Mouse (Mus musculus): ENCODE data around the gene Axin1.

The Axin1 gene

GRCm38 (mm10) chr17:26192481-26193190 lies 54.1 kb downstream of the Axin1 start:
- no peak for DNase-seq

DNA sequence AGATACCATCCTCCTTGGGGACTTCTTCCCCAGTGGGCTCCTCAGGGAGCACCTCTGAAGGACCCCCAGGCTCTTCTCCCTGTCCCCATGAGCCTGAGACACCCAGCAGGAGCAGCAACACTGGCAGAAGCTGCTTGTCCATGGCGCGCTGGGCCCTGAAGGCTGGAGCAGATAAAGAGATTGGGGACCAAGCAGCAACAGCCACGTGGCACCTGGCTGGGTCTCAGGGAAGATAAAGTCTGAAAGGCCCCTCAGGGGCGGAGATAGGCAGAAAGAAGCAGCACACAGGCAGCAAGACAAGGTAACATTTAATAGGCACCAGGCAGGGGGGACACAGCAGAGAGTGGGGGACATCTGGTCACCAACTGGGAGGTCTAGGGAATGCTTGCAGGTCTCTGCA lies 60.4 kb downstream of the Axin1 start, which contains the start of gene Pdia2:
Gene Pdia2 (minus strand): TSS at position 196 of the 400 bp plus-strand sequence.
- no peak for DNase-seq

- peak; percentile 69 for DNase-seq
These were observed 62.6 kb downstream of the Axin1 start for GRCm38 (mm10) chr17:26200831-26201705.

DNA sequence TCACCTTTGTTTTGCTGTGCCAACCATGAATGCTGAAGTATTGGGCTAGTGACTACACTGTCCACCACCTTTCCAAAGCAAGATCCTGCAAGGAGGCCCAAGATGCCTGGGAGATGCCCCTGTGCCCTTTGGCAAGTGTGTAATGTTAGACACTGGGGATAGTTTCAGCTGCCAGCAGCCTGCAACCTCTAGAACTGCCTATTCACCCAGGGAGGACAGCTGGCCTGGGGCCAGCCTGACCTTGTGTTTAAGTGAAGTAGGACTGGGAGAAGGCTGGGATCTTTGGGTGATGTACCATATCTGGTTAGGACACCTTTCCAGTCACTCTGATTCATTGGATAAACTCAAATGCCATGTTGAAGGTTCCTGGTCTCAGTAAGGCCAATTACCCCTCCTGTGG lies 63.5 kb downstream of the Axin1 start:
- peak; percentile 12 for DNase-seq

DNA sequence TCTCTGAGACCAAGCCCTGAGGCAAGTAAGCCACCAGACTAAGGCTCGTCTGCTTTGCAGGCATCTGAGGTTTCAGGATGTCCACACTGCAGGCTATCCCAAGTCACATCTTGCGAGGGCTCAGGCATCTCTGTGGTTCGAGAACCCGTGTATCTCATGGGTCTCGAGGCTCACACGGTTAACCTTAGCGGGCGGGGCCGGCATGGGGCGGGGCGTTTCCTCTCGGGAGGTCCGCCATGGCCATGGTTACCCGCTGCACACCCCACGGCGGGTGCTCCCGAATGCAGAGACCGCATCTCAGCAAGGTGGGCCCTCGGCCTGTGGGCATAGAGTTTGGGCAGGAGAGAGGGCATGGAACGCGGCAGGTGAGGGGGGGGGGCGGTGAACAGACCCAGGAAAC lies 64.2 kb downstream of the Axin1 start, which contains the start of gene Rgs11:
Gene Rgs11 (plus strand): TSS at position 215 of the 400 bp plus-strand sequence.
- peak; percentile 28 for DNase-seq

GRCm38 (mm10) chr17:26203321-26203811 lies 64.9 kb downstream of the Axin1 start:
- DNase-seq, result peak; percentile 34

DNA sequence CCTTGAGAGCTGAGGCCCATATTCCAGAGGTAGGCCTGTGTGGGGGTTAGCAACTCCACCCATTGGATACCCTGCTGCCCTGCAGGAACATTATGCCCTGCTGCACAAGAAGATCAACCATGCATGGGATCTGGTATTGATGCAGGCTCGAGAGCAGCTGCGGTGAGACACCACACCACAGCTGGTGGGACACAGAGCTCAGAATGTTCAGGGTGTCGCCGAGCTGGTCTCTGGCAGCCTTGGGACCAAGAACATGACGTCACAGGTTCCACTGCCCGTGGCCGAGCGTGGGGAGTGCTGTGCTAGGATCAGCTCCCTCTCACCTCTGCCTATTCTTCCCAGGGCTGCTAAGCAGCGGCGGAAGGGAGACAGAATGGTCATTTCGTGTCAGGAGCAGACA lies 66.3 kb downstream of the Axin1 start:
- DNase-seq, result peak; percentile 42

GRCm38 (mm10) chr17:26206392-26206791 lies 67.9 kb downstream of the Axin1 start:
- DNase-seq, result no peak

- DNase-seq, result no peak
These were observed 69.2 kb downstream of the Axin1 start, which contains the start of gene Arhgdig for GRCm38 (mm10) chr17:26207686-26208085. TSS of gene Arhgdig (minus strand) at chr17:26207786.

DNA sequence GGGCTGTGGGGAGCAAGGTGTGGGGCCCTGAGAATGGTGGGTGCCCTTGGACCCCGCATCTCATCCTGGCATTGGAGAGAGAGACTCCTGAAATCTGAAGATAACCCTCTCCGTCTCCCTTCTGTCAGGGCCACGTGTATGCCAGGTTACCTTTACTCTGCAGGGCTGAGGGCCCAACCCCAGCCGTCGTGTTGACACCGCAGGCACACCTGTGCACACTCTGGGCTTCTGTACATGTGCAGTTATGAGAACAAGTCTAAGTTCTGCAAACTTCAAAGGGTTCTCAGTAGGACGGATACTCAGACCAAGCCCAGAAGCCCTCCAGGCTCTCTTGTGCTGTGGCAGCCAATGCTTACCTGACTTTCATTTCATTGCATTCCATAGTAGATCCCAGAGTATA lies 73.8 kb downstream of the Axin1 start:
- no peak for DNase-seq

DNA sequence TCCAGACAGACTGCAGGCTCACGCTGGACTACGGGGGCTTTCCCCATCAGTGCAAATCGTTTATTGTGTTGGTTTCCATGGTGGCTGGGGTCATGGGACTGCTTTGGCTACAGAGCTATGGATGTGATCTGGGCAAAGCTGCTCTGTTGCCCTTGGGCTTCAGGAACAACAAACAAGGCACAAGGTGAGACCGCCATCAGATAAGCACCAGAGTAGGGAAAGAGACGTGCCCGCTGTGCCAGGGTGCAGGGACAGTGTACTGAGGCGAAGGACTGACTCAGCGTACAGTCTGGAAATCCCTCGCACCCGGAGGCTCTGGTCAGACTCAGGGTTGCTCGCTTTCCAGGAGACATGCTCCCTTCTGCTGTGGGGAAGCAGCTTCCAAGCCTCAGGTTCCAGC lies 74.2 kb downstream of the Axin1 start:
- no peak for DNase-seq

GRCm38 (mm10) chr17:26221508-26221907 lies 83.0 kb downstream of the Axin1 start:
- no peak for DNase-seq

GRCm38 (mm10) chr17:26225150-26225549 lies 86.7 kb downstream of the Axin1 start:
- DNase-seq, result no peak

GRCm38 (mm10) chr17:26229776-26230175 lies 91.3 kb downstream of the Axin1 start:
- DNase-seq, result no peak

DNA sequence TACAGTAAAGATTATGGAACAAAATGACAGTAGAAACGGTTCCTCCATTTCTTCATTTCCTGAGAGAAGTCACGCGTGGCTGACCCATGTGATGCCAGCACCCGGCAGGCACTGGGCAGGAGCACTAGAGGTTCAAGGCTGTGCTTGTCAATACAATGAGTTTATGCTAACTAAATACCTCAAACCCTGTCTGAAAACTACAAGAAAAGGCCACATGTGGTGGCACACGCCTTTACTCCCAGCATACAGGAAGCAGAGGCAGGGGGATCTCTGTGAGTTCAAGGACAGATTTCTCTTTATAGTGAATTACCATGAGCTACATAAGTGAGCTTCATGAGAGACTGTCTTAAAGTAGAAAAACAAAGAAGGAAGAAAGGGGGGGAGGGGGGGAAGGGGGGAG lies 92.7 kb downstream of the Axin1 start:
- DNase-seq, result no peak

GRCm38 (mm10) chr17:26232863-26233262 lies 94.4 kb downstream of the Axin1 start:
- peak; percentile 14 for DNase-seq

GRCm38 (mm10) chr17:26234386-26234785 lies 95.9 kb downstream of the Axin1 start:
- no peak for DNase-seq

- DNase-seq, result peak; percentile 72
These were observed 96.8 kb downstream of the Axin1 start for GRCm38 (mm10) chr17:26235077-26235815.

- DNase-seq, result no peak
These were observed 99.2 kb downstream of the Axin1 start for GRCm38 (mm10) chr17:26237667-26238066.

DNA sequence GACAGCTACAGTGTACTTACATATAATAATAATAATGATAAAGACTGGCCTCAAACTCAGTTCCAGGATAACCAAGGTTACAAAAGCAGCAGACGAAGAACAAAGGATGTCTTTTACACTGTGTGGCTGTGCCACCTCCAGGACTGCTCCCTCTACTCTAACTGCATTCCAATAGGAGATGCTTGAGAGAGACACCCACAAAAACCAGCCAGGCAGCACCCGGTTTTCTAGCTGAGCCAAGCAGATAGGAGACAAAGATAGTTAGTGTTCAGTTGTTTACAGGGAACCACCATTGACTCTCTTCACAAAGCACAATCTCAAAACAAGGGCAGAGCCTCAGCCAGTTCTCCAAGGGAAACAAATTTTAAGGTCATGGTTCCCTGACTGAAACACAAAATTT lies 101.1 kb downstream of the Axin1 start:
- no peak for DNase-seq

DNA sequence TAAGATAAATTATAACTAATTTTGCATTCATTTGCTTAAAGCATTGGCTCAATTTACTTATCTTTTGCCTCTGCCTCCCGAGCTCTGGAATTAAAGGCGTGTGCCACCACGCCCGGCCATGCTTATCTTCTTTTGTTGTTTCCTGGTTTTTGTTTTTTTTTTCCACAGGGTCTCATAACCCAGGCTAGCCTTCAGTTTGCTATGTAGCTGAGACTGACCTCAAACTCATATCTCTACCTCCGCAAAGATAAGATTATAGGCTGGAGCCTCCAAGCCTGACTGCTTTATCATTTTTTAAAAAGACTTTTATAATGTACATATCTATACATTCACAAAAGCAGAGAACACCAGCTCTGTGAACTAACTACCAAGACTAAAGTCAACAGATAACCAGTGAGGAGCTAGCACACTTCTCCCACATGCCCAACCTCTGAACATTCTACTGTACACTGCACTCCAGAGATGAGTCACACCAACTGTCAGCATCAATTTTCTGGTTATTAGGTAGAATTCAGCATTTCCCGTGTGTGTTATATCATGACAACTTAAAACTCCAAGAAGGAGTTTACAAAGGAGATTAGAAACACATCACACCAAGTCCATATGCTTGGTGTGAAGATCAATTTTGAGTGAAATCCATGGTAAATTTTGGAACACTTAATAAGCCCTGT lies 101.8 kb downstream of the Axin1 start:
- DNase-seq, result no peak

DNA sequence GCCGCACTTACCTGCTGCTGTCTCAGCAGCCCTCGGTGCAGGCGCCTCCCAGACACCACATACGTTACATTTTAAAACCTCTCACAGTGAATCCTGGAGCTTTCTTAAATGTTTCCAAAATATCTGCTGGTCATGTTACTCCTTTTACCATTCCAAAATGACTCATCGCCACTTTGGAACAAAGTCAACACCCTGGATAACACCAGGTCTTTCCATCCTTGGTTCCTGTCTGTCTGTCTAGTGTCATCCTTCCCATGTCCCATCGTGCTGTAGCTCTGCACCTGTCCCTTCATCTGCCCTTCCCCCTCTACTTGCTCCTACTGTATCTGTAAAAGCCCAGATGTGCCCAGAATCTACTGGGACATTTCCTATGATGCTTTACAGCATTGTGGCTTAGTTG lies 102.5 kb downstream of the Axin1 start:
- no peak for DNase-seq

Data from retina, postnatal 1 day (tissue).